Mouse (Mus musculus) hindbrain, embryonic 16.5 days (tissue): ENCODE results near the gene Msrb3. TPM values are rescaled to one million over a fixed set of nuclear protein-coding genes. Genes with fewer than 3 reads are reported as not detected.

Experiments
- ATAC-seq: fragments of 200-750 bp; cut with Nextera tagmentation; 2 replicates; pipeline ENCODE4 v1.8.0; 2017; ENCODE audit warnings: moderate TSS enrichment, moderate library complexity
- H3K27ac ChIP-seq: fragments of 300-500 bp; sonication (generic); 2 replicates; pipeline ENCODE4 v1.5.1; 2014; ENCODE audit warnings: low read depth, mild to moderate bottlenecking, control low read depth, low read length, moderate library complexity
- H3K27me3 ChIP-seq: fragments of 300-500 bp; sonication (generic); replicated peaks from 2 replicates; pipeline ENCODE4 v1.6.1; 2014; ENCODE audit warnings: low read length; ENCODE audit not compliant: control insufficient read depth, insufficient read depth
- H3K36me3 ChIP-seq: fragments of 300-500 bp; sonication (generic); 2 replicates; pipeline ENCODE4 v1.6.1; 2014; ENCODE audit warnings: mild to moderate bottlenecking, low read length, moderate library complexity, mixed read lengths; ENCODE audit not compliant: control insufficient read depth, insufficient read depth
- H3K4me1 ChIP-seq: fragments of 300-500 bp; sonication (generic); 2 replicates; pipeline ENCODE4 v1.6.1; 2014; ENCODE audit warnings: low read depth, low read length; ENCODE audit not compliant: control insufficient read depth, insufficient read depth
- H3K4me2 ChIP-seq: fragments of 300-500 bp; sonication (generic); 2 replicates; pipeline ENCODE4 v1.6.1; 2014; ENCODE audit warnings: mild to moderate bottlenecking, low read length, control low read depth, moderate library complexity
- H3K4me3 ChIP-seq: fragments of 300-500 bp; sonication (generic); 2 replicates; pipeline ENCODE4 v1.5.1; 2014; ENCODE audit warnings: mild to moderate bottlenecking, low read length, control low read depth, moderate library complexity
- H3K9ac ChIP-seq: fragments of 300-500 bp; sonication (generic); 2 replicates; pipeline ENCODE4 v1.6.1; 2014; ENCODE audit warnings: low read depth, mild to moderate bottlenecking, control low read depth, low read length, moderate library complexity
- H3K9me3 ChIP-seq: fragments of 300-500 bp; sonication (generic); 2 replicates; pipeline ENCODE4 v1.6.1; 2014; ENCODE audit warnings: mild to moderate bottlenecking, low read length, moderate library complexity; ENCODE audit not compliant: control insufficient read depth
- WGBS: fragments of 180-500 bp; shearing (Covaris S2); extraction: QIAGEN DNeasy Blood & Tissue Kit; methylation state at CpG from one replicate; pipeline ENCODE4 v1.1.7; 2014; 5-methylcytosine and 5-hydroxymethylcytosine counted together
- polyA plus RNA-seq: library from polyadenylated mRNA; unstranded; fragments of >200 nt; fragmentation: Nextera tagmentation; extraction: Ambion mirVana; gene quantifications from 2 replicates; pipeline ENCODE4 v1.2.1, GENCODE M21; 2015

Msrb3 gene
- polyA plus RNA-seq, 1 experiment from 2014 or later, result 1.8 TPM

DNA sequence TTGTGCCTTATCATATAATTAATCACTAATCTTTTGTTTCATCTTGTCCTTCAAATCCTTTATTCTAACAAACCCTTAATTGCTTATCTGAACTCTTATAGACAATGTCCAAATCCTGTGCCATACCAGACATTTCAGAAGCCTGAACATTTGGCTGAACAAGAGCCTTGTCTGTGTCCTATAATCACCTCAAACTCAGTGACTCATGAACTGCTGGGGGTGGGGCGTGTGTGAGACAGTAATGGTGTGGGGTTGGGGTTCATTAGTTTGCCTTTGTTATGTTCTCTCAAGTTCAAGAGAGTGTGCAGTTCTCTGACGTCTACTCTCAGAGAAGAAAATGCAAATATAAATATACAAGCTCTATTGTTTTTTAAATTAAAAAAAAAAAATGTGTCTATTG lies 22.6 kb upstream of the Msrb3 start:
- Histone ChIP-seq H3K9me3 (no peaks in the 10 kb centered on the region), H3K4me2 (no peak overlapping the region), H3K4me1 (no peaks in the 10 kb centered on the region), H3K4me3 (no peak overlapping the region), H3K9ac (no peak overlapping the region), H3K36me3 (peaks cover 5% of the 10 kb centered on the region; the same call in 1 of the 2 replicates), H3K27me3 (no peaks in the 10 kb centered on the region), H3K27ac (no peak overlapping the region)
- WGBS, result 57% methylated on average over 2 of the region's 2 CpGs
- ATAC-seq, result no peak

DNA sequence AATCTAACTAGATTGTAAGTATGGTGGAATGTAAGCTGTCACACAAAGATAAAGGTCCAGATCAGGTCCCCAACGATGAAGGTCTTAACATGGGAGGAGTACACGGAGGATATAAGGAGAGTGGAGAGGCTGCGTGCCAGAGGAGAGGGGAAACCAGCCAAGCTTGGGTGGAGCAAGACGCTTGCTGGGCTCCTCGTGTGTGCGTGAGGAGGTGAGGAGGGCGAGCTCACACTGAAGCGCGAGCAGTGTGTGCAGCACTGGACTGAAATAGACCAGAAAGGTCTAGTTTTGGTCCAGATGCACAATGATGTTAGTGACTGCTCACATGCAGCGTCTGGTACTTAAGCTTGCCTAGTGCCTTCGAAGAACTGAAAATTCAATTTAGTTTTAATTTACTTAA lies 21.7 kb upstream of the Msrb3 start:
- 77% methylated on average over 11 of the region's 11 CpGs for WGBS
- no peak overlapping the region for H3K4me2 ChIP-seq
- H3K27ac ChIP-seq, result no peak overlapping the region
- no peaks in the 10 kb centered on the region for H3K9me3 ChIP-seq
- no peak overlapping the region for H3K4me3 ChIP-seq
- ATAC-seq, result no peak
- no peaks in the 10 kb centered on the region for H3K4me1 ChIP-seq
- H3K27me3 ChIP-seq, result no peaks in the 10 kb centered on the region
- H3K9ac ChIP-seq, result no peak overlapping the region
- H3K36me3 ChIP-seq, result peaks cover 5% of the 10 kb centered on the region; the same call in 1 of the 2 replicates

DNA sequence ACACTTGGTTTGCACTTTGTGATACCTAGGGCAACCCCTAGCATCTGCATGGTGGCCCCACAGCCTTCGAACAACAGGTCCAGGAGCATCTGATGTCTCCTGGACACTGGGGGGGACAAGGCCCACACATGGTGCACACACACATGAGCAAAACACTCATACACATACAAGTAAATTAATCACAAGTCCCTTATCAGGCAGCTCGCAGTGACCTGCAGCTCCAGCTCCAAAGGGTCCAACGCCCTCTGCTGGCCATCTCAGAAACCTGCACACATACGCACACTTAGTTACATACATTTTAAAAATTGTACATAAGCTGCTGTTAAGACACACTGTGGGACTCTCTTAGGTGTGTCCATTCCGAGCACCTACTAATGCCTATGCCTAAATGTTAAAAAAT lies 17.3 kb upstream of the Msrb3 start:
- H3K4me3 ChIP-seq, result no peak overlapping the region
- 86% methylated on average over 5 of the region's 5 CpGs for WGBS
- H3K4me1 ChIP-seq, result no peaks in the 10 kb centered on the region; the same call in 1 of the 2 replicates
- H3K4me2 ChIP-seq, result no peak overlapping the region
- H3K36me3 ChIP-seq, result no peaks in the 10 kb centered on the region
- no peak overlapping the region for H3K9ac ChIP-seq
- no peak overlapping the region for H3K27ac ChIP-seq
- no peaks in the 10 kb centered on the region for H3K9me3 ChIP-seq
- no peak for ATAC-seq
- no peaks in the 10 kb centered on the region for H3K27me3 ChIP-seq

DNA sequence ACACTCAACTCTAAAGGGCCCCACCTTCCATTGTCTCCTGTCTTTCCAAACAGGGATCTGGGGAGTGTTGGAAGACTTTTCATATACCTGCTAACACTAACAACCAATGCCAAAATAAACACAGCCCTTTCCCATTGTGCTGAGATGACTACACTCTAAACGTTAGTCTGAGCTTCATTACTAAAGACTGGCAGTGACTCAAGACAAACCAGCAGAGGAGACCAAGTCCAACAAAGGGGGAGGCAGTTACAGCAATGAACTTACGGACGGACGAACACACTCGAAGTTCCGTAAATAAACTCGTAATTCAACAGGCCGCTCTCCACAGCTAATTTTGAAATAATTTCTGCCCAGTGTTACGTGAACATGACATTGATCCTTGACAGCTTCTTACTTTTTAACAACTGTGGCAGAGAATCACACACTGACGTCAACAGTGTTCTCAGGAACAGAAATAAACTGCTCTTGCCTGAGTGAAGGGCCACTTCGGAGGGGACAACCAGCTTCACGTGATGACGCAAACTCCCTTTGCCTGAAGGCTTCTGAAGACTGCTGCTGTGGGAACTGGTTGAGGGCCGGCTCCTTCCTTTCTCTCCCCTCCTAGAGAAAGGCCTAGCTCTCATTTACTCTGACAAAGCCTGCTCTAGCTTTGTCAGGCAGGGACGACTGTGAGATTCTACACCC lies 16.2 kb upstream of the Msrb3 start:
- Histone ChIP-seq H3K36me3 (no peaks in the 10 kb centered on the region), H3K4me2 (no peak overlapping the region), H3K27ac (no peak overlapping the region), H3K4me3 (no peak overlapping the region), H3K27me3 (no peaks in the 10 kb centered on the region), H3K9me3 (no peaks in the 10 kb centered on the region), H3K9ac (no peak overlapping the region), H3K4me1 (no peaks in the 10 kb centered on the region; the same call in 1 of the 2 replicates)
- ATAC-seq, result no peak
- WGBS, result 68% methylated on average over 15 of the region's 15 CpGs

DNA sequence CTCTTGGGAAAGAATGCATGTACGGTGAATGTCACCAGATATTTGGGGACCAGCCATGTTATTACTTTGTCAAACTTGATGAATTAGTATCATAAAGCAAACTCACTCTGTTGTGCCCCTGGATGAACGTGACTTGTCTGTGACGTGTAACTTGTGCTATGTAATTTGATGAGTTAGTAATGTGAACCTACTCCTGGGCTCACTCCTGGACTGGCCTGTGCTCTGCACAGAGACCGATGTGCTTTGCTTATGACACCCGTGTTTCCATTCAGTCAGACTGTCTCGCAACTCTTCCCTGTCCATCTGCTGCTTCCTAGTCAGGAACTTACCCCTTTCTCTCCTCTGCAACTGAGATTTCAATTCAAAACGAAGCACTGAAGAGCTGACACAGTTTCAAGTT lies 15.4 kb upstream of the Msrb3 start:
- H3K27ac ChIP-seq, result no peak overlapping the region
- no peak overlapping the region for H3K4me3 ChIP-seq
- no peak overlapping the region for H3K9ac ChIP-seq
- H3K36me3 ChIP-seq, result no peaks in the 10 kb centered on the region
- no peaks in the 10 kb centered on the region; the same call in 1 of the 2 replicates for H3K4me1 ChIP-seq
- H3K27me3 ChIP-seq, result no peaks in the 10 kb centered on the region
- H3K9me3 ChIP-seq, result no peaks in the 10 kb centered on the region
- no peak overlapping the region for H3K4me2 ChIP-seq
- WGBS, result 78% methylated on average over 7 of the region's 7 CpGs
- no peak for ATAC-seq

DNA sequence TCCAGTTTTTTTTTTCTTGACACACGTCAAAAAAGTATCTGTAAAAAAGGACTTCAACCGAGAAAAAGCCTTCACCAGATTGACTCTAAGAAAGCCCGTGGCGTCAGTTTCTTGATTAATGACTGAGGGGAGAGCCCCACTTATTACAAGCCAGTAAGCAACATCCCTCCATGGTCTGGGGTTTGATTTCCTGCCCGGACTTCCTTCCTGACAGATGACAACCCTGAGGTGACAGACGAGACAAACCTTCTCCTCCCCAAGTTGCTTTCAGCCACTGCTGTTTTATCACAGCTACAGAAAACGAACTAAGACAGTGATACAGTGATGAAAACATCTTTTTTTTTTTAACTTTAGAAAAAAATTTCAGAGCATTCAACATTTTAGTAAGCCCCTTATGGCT lies 14.9 kb upstream of the Msrb3 start:
- WGBS, result 72% methylated on average over 7 of the region's 7 CpGs
- Histone ChIP-seq H3K36me3 (no peaks in the 10 kb centered on the region), H3K4me1 (no peaks in the 10 kb centered on the region; the same call in 1 of the 2 replicates), H3K9me3 (no peaks in the 10 kb centered on the region), H3K4me3 (no peak overlapping the region), H3K27ac (no peak overlapping the region), H3K4me2 (no peak overlapping the region), H3K27me3 (no peaks in the 10 kb centered on the region), H3K9ac (no peak overlapping the region)
- no peak for ATAC-seq

DNA sequence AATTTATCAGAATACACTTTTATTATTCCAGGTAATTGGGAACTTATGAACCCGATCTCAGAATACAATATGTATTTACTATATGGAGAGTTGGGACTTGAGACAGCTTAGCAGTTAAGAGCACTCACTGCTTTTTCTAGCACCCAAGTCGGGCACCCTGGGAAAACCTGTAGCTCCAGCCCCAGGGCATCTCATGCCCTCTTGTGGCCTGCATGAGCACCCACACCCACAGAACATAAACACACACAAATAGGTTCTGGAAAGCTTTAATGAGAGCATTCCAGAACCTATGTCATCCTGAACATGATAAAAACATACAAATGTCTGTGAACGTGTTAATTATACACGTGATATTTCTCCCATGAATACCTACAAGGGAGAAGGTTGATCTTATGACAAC lies 13.1 kb upstream of the Msrb3 start:
- ATAC-seq, result no peak
- Histone ChIP-seq H3K9me3 (no peaks in the 10 kb centered on the region), H3K4me1 (no peaks in the 10 kb centered on the region; the same call in 1 of the 2 replicates), H3K4me3 (no peak overlapping the region), H3K27ac (no peak overlapping the region), H3K36me3 (no peaks in the 10 kb centered on the region), H3K27me3 (no peaks in the 10 kb centered on the region), H3K4me2 (no peak overlapping the region), H3K9ac (no peak overlapping the region)
- 86% methylated on average over 4 of the region's 4 CpGs for WGBS

DNA sequence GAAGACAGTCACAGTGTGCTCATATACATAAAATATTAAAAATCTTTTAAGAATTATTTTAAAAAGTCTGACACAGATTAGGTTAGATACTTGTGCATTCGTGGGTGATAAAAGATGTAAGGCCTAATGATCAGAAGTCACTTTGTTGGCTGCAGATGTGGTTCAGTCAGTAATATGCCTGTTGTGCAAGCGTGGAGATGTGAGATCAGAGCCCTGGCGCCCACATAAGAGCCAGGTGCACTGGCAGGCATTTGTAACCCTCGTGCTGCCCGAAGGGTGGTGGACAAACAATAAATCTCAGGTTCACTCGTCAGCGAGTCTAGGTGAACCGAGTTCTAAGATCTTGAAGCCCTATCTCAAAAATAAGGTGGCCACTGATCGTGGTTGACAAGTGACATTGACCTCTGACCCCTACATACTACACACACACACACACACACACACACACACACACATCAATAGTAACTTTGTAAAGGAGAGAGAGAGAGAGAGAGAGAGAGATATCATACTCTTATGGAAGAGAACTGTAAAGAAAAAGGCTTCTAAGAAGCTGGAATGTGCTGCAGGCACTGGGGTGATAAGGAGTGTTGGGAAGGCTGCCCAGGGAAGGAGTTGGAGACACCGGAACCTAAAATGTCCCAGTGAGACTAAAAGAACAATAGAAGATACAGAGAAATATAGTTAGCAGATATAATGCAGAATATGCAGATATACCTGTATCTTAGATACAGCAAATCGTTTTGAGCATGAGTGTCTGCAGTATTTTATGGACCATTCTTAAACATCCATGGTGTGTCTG lies 10.1 kb upstream of the Msrb3 start:
- Histone ChIP-seq H3K4me3 (no peak overlapping the region), H3K36me3 (no peaks in the 10 kb centered on the region), H3K4me1 (no peaks in the 10 kb centered on the region), H3K4me2 (no peak overlapping the region), H3K27me3 (no peaks in the 10 kb centered on the region), H3K9ac (no peak overlapping the region), H3K27ac (no peak overlapping the region), H3K9me3 (no peaks in the 10 kb centered on the region)
- WGBS, result 91% methylated on average over 11 of the region's 11 CpGs
- no peak for ATAC-seq

DNA sequence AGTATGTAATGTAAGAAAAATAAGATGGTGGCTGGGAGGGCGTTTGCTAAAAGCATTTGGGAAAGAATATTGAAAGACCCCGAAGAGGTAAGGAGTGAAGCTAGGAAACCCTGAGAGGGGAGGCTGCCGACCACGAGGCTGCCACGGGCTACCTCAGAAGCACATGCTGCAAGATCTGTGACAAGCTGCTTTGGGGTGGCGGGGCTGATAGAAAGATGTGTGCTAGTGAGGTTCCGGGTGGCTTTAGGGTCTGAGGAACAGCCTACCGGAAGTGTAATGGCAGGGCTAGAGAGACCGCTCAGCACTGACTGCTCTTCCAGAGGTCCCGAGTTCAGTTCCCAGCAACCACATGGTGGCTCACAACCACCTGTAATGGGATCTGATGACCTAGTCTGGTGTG lies 5.8 kb upstream of the Msrb3 start:
- ATAC-seq, result no peak
- Histone ChIP-seq H3K27ac (no peak overlapping the region), H3K27me3 (no peaks in the 10 kb centered on the region), H3K4me1 (no peaks in the 10 kb centered on the region), H3K4me3 (no peak overlapping the region), H3K36me3 (no peaks in the 10 kb centered on the region), H3K9ac (no peak overlapping the region), H3K9me3 (no peaks in the 10 kb centered on the region), H3K4me2 (no peak overlapping the region)
- 90% methylated on average over 10 of the region's 10 CpGs for WGBS
